Mouse (Mus musculus): ENCODE data around the gene Umad1. TPM values are rescaled to one million over a fixed set of nuclear protein-coding genes. Genes with fewer than 3 reads are reported as not detected.
"Not testable (repeated sequence)": the region's sequence is repeated elsewhere in the genome, so short reads cannot be mapped to it uniquely, and the experiment has no call there.

Gene Umad1
- polyA plus RNA-seq, 3 experiments from 2014 or later: 9.2 to 21.0 (median 9.5) TPM

DNA sequence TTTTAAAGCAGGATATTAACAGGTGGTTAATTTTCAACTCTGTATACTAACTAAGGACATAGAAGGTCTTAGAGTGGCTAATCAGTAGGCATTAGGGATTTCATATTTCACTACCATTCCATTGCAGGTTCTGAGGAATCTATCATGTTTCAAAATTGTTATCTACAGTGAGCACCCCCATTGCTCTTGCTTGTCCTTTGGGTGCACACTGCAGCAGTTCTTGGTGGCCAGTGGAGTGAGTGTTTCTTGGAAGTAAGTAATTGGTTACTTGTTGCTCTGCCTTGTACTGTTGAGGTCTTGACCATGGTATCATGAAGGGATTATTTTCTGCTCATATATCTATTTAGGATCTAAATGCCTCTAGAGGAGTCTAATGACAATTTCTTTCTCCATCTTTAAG, 57.1 kb downstream of the Umad1 start:
- no peak for ATAC-seq

DNA sequence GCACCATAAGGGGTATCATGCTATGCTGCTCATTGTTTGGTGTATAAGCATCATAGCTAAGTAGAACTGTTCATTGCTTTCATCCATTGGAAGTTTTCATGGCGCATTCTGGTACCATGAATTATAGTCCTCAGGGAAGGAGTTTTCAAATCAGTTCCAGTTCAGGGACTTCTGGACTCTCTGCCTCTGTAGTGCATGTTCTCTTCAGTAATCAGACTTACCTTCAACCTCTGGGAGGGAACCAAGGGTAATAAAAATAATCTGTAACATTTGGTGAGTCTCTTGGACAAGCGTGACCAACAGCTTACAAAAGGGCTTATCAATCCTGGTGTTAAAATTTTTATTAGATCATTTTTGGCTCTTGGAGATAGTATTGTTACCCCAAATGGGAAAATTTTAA, 60.5 kb downstream of the Umad1 start:
- ATAC-seq: no peak

DNA sequence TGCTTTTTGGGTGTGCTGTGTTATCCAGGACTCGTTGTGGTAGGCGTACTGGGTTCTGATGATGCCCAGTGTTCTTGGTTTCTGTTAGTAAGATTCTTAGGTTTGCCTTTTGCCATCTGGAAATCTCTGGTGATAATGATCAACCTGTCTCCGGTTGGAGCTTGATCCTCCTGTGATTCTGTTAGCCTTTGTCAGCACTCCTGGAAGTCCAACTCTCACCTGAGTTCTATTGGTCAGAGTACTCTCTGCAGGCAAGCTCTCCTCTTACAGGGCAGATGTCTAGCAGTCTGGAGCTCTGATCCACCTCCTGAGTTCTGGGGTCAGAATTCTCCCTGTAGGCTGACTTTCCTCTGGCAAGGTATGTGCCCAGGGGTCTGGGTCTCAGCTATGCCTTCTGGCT, 72.4 kb downstream of the Umad1 start:
- not testable (repeated sequence) for ATAC-seq

DNA sequence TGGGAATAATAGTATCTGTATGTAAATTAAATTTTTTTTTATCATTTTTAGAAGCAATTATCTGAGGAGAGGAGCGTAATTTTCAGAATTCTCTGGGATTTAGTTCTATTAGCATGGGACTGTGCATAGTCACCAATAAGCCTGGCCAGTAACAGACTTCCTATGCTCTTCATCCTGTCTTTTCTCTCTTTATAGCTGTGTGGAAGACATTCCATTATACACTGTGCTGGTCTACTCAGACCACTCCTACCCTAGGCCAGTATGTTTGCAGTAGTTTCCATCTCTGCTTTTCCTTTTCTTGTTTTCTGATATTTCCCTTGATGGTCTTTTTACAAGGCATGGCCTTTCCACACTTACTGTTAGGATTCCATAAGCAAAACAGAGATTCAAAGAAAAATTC, 74.3 kb downstream of the Umad1 start:
- no peak for ATAC-seq

DNA sequence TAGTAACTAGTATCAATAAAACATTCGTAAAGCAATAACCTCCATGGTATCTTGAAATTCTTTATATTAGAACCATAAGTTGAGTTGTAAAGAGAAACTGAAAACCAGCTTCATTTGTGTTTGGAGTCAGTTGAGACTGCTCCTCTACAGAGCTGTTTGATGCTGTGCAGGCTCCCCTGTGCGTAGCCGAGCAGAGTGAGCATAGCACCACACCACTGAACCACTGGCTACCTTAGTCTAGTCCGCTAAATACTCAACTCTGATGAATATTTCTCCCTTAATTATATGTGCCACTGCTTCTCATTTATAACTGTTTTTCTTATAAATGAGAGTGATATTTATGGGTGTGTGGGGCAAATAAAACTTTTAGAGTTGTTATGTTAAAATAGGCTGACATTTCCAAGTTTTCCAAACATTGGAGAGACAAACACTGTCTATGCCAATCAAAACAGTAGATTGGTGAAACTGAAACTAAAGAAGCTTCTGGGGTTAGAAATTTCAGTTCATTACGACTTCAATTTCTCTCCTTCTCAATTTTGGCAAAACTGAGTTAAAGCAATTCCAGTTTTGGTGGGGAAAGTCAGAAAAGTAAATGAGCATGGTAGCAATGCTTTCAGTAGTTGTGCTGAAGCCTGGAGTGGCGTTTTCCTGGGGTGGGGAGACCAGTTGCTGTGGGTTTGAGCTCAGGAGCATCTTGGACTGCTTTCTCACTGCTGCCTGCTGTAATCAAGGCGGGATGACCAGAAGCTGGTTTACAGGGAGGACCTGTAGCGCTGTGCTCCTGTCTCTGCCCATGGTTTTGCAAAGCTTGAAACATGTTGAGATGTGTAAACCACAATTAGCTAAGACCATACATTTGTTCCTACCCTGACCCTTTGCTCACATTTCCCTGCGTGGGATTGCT, 77.7 kb downstream of the Umad1 start:
- ATAC-seq: no peak

DNA sequence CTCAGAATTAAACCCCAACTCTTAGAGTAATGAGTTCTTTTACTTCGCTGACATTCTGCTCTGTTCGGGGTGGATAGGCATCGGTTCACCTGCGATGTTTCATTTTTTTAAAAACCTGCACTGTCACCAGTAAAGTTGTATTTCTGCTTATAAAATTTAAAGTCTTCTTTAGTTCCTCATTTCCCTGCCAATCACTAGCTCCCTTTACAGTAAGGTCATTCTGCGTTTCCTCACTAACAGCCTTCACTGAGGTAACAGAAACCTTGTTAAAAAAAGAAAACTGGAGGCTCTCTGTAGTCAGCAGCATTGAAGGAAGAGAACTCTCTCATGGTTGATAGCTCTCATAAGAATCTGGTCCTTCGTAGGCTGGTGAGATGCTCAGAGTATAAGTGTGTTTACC, 80.4 kb downstream of the Umad1 start:
- ATAC-seq: no peak

DNA sequence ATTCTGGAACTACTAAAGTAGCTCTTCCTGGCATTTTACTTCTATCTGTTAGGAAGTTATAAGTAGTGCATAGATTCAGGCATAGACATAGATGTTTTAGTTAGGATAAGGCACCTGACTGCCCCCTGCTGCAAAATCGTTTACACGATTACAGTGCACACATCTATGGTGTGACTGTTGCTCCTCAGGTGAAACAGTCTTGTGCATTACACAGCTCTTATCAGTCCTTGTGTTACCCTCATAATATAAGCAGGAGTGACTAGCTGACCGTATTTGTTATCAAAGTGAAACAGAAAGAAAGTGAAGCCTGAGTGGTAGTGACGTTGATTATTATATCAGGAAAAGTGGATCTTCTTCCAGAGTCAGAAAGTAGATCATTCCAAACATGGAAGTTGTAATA, 84.2 kb downstream of the Umad1 start:
- no peak for ATAC-seq

DNA sequence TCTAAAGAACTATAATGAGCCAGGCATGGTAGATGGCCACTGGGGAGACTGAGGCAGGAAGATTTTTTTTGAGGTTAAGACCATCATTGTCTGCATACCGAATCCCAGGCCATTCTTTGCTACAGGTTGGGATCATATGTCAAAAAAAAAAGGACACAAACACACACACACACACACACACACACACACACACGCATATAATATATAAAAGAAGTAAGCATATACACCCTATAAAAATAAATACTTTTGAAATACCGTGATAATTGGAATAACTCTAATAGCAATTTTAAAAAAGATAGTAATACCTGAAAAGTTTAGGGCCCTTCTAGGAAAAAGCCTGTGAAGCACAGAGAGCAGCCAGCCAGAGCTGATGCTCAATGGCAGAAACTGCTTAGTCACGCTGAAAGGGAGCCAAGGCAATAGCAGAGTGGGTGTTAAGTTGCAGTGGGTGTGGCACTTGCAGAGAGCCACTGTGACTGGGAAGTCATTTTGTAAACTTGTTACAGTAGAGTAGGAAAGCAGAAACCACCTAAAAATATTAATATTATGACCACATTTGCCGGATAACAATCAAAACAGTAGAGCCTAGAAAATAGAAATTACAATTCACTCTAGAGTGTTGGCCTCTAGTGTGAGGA, 86.2 kb downstream of the Umad1 start:
- peak; percentile 38 for ATAC-seq

DNA sequence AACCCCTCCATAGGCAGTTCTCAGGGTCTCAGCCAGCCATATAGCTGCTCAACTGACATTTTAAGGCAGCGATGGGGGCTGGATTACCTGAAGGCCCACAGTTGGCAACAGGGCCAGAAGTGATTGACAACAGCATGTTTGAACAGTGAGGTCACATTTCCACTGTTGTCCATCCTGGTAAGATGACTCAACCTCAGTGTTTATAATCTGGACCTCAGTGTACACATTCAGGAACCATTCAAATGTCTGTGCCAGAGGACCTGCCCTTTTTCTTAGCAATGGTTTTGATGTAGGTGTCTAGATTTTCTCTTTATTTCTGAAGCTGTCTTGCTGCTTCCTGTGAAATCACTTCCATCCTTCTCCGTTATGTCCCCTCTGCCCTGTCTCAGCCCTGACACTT, 88.1 kb downstream of the Umad1 start:
- no peak for ATAC-seq

DNA sequence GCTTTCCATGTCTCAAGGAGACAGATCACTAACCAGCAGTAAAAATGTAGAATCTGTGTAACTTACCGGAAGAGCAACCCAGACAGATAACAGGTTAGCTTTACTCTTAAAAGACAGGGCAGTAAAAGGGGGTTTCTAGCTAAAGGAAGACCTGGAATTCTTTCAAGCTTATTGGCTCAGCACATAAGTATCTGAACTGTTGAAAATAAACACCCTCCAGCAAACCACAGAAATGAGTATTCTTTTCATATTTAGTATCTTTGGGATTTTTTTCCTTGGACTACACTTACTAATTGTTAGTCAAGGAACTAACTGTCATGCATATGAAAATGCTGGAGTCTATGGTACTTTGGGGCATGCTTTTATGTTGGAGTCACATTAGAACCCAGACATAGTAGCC, 89.3 kb downstream of the Umad1 start:
- no peak for ATAC-seq

DNA sequence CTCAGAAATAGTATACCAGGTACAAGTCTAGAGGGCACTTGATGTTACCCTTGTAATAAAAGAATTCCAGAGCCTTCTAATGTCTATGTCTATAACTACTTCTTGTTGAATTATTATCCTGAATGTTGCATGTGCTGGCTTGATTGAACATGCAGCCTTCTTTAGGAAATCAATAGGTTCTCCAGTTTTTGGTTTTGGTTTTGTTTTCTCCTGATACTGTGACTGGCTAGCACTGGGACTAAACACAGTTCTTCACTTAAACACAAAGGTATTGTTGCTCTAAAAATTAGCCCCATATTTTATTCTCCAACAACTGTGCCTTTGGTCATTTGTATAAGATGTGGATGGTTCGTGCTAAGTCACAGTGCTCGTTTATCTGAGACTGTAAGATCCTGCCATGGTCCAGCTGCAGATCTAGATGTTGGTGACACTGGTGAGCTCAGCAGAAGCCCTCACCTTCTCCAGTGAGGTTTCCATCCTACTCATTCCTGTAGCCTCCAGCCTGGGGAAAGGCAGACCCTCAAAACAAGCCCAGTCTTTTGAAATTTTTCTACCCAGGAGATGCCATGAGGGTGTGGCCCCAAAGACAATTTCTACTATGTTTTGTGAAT, 90.1 kb downstream of the Umad1 start:
- ATAC-seq: peak; percentile 59

DNA sequence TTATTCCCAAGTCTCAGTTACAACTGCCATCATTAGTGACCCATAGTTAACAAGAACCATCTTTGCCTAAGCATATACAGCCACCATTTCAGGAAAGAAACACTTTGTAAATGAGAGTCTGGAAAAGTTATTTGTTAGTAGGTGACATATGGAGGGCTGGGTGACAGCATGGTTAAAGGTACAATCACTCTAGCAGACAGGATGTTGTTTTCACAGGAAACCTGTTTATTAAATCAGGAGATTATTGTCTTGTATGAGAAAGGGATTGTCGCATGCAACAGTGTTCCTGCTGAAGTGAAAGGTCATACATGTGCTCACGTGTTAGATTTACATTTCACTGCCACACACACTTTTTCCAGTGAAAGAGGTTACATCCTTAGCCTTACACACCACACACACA, 92.4 kb downstream of the Umad1 start:
- peak; percentile 20 for ATAC-seq

DNA sequence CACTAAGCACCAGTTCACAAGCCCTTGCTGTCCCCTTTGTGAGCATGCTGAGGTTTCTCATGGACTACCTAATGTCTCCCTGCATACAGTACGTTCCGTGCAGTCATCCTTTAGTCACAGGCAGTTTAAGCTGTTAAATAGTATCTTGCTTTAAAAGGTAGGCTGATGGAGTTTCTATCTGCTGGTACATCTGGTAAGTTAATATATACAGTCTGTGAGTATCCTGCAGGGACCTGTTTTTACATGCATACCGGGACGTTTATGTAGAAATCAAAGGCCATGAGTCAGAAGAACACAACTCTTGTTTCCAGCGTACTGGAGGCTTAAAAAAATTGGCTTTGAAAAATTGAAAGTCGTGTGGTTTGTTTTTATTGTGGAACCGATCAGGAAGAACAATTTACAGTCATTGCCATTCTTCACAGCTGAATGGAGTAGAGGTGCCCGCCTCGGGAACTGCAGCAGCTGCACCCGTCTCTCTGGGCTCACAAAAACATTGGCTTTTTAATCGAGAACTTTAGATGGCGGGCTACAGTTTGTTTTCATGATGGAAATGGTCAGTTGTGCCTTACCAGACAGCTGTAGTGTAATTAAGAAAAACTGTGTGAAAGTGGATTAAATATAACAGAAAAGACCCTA, 93.6 kb downstream of the Umad1 start:
- ATAC-seq: no peak

DNA sequence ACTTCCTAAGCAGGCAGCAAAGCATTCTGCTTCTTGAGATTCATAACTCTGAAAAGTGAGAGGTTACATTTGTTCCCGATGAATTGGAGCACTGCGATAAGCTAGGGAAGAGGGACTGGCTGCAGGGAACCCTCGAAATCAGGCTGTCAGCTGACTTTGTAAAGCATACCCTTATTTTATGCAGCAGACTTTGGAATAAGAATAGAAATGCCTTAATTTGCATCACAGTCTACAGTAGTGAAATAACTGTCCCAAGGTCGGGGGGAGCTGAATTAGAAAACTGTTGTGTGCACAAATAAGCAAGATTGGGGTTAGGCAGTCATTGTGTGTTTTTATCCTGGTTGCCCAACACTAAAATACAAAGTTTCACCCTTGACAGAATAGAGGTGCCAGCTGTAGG, 94.4 kb downstream of the Umad1 start:
- ATAC-seq: no peak

DNA sequence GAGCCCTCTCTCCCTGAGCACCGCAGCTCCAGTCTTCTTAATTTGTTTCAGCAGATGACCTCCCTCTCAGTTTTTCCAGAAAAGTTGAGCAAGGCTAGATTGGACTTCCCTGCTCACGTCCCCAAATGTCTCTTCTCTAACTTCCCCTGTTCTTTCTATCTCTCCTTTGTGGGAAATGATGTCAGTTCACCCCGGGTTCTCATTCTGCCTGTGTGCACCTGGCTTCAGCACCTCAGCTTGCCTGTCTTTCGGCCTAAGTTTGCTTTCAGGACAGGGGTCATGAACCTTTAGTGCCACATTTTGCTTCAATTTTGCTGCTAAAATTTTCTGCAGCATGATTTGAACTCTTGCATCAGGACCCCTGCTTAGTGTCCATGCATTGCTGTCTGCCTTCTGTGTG, 95.8 kb downstream of the Umad1 start:
- ATAC-seq: no peak

DNA sequence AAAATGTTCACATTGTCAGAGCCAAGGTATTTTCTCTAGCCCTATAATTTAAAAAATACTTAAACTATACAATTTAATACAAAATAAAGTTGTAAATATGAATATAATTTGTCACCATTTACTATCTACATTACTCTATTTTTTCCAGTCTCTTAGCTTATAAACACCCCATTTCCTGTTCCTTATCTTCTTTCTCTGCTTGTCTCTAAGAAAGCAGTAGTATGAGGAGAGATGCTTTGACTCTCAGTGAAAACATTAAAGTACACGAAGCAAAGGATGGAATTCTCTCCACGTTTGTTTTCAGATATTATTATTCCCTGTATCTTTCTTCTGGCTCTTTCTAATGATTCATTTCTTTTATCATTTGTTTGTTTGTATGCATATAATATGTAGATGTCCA, 99.1 kb downstream of the Umad1 start:
- ATAC-seq: no peak

DNA sequence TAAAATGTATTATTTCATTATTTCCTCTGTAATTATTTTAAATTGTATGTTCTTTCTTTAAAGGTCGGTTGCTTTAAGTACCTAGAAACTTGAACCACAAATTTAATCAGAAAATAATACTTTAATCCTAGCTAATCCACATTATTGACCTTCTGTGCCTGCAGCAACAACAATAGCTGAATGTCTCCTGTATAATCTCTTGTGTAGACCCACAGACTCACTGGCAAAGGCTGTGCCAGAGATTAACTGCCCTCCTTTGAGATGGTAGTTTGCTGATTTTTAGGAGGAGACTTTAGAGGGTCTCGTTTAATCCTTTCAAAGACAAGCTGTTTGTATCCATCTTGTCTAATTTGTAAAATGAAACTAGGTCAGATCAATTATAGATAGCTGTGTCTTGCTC, 99.7 kb downstream of the Umad1 start:
- no peak for ATAC-seq

DNA sequence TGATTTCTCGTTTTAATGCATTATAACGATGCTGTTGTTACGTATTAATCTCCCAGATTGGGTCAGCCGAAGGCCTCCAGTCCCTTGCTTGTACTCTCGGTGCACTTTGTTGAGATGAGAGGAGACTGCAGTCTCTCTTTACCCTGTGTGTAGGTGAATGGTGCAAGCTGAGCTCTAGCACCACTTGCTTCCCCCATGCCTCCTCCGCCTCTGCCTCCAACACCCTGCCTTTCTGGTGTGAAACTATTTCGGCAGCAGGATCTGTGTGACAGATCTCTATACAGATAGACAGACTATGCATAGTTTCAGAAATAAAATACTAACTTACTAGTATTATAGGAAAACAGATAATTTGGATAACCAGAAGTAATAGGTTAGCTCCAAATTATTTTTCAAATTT, 101.7 kb downstream of the Umad1 start:
- ATAC-seq: no peak

DNA sequence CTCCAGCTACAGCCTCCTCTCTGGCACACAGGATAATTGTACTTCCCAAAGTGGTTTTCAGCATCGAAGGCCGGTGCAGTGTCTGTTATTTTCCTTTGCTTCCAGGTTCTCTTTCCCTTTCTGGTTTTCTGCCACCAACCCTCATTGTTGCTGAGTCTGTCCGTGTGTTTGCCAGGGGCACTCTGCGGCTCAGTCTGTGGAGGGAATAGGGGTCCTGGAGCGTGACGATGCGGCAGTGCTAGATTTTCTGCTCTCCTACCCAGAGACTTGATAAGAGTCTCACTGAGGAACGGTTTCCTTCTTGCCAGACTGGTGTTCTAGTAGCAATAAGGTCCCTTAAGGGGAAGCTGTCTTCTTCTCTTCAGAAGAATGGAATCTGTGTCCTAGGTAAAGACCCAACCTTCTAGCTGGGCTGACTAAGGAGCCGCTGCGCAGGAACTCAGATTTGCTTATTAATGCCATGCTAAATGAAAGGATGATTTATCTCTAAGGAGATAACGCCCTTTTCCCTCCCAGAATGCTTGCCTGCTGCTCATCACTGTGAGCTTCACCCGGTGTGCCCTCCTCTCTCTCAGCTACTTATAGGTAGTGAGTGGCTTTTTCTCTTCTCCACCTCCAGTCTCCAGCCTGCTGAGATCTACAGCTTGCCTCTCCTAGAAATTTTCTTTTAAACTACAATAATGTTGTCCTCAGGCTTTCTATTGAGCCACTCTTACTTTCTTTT, 105.1 kb downstream of the Umad1 start:
- ATAC-seq: no peak

DNA sequence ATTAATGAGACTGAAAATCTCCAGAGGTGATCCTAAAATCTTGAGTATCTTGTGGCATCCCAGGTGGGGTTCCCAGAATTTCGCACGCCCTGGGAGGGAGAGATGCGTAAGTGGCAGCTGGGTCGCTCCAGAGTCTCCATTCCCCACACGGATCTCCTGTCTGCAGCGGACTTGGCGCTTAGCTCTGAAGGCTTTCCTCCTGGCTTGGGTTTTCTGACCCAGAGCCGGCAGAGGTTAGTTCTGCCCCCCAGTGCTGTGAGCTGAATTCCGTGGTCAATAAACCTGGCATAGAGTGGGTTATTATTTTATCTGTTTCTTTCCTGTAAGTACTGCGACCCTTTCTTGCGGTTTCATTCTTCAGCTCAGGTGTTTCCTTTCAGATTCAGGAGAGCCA, 105.7 kb downstream of the Umad1 start:
- ATAC-seq: no peak

DNA sequence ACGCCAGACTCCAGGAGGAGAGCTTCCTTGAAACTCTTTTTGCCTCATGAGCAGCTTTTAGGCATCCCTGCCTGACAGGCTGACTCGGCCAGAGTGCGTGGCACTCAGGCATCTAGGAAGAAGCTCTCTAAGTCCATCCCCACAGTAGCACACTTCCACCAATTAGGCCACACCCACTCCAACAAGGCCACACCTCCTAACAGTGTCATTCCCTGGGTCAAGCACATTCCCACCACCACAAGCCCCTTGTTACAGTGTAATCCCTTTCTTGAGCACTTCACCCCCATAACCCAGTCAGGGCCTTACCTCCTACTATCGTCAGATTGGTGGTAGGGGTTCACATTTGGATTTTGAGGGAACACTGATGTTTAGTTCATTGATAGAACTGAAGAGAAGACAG, 108.6 kb downstream of the Umad1 start:
- ATAC-seq: no peak

DNA sequence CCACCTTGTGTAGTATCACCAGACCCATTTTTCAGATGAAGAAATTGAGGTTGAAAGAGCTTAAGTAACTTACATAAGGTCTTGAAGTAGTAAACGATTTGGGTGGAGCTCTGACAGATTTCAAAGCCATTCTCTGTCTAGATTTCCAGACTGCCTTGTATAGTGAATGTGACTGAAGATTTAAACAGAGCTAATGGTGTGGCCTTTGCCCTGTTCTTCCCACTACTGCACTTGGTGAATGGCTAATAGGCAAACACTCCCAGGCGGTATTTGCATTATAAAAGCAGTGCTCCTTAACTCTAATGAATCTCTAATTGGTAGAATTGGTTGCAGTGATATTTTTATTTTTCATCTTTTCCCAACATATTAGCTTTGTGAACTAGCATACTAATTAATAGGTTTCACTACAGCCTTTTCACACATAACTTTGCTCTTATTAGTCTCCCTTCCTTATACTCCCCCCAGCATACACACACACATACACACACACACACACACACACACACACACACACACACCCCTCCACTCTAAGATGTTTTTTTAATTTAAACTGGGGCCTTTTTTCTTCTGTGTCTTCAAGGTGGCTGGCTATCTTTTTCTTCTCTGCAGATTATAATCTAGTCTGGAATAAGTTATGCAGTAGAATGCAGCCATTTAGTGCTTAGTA, 109.2 kb downstream of the Umad1 start:
- ATAC-seq: no peak
